Mouse (Mus musculus): ENCODE data around the gene Sord. TPM values are rescaled to one million over a fixed set of nuclear protein-coding genes. Genes with fewer than 3 reads are reported as not detected.
A peak's percentile ranks its signal among the peaks of the same experiment; 100 is the strongest.

The Sord gene
- total RNA-seq (2014; fragmentation: Nextera tagmentation) (89.6 and 95.4 TPM in 2 replicates), total RNA-seq (2017) (115 and 122 TPM in 2 replicates)

GRCm38 (mm10) chr2:122234611-122235288 lies at the start of gene Sord:
Gene Sord, plus strand, starts transcription at chr2:122234749.
- ATAC-seq (replicated peaks; ENCODE audit: low FRiP score, low TSS enrichment, poor library complexity, severe bottlenecking) = peak; percentile 84

- ATAC-seq (replicated peaks; ENCODE audit: low FRiP score, low TSS enrichment, poor library complexity, severe bottlenecking) = no peak
Observed at GRCm38 (mm10) chr2:122185086-122185485, 49.5 kb upstream of the Sord start.

GRCm38 (mm10) chr2:122186106-122186505 lies 48.4 kb upstream of the Sord start, which contains the start of the genes Patl2 and Terb2:
Gene Patl2, minus strand, starts transcription at chr2:122186189.
Gene Terb2, plus strand, starts transcription at chr2:122186272.
- ATAC-seq (replicated peaks; ENCODE audit: low FRiP score, low TSS enrichment, poor library complexity, severe bottlenecking) = no peak

GRCm38 (mm10) chr2:122186751-122187150 lies 47.8 kb upstream of the Sord start:
- ATAC-seq (replicated peaks; ENCODE audit: low FRiP score, low TSS enrichment, poor library complexity, severe bottlenecking) = no peak

- ATAC-seq (replicated peaks; ENCODE audit: low FRiP score, low TSS enrichment, poor library complexity, severe bottlenecking) = no peak
Observed at GRCm38 (mm10) chr2:122191849-122192248, 42.7 kb upstream of the Sord start.

- ATAC-seq (replicated peaks; ENCODE audit: low FRiP score, low TSS enrichment, poor library complexity, severe bottlenecking) = peak; percentile 83
Observed at GRCm38 (mm10) chr2:122194509-122194929, 40.0 kb upstream of the Sord start.

- ATAC-seq (replicated peaks; ENCODE audit: low FRiP score, low TSS enrichment, poor library complexity, severe bottlenecking) = no peak
Observed at GRCm38 (mm10) chr2:122201501-122201900, 33.0 kb upstream of the Sord start.

GRCm38 (mm10) chr2:122206440-122207107 lies 28.0 kb upstream of the Sord start:
- ATAC-seq (replicated peaks; ENCODE audit: low FRiP score, low TSS enrichment, poor library complexity, severe bottlenecking) = no peak

GRCm38 (mm10) chr2:122210534-122211228 lies 23.9 kb upstream of the Sord start:
- ATAC-seq (replicated peaks; ENCODE audit: low FRiP score, low TSS enrichment, poor library complexity, severe bottlenecking) = no peak

- peak; percentile 90 for ATAC-seq (replicated peaks; ENCODE audit: low FRiP score, low TSS enrichment, poor library complexity, severe bottlenecking)
Observed at GRCm38 (mm10) chr2:122217075-122217474, 17.5 kb upstream of the Sord start.

- no peak for ATAC-seq (replicated peaks; ENCODE audit: low FRiP score, low TSS enrichment, poor library complexity, severe bottlenecking)
Observed at GRCm38 (mm10) chr2:122218234-122218633, 16.3 kb upstream of the Sord start.

GRCm38 (mm10) chr2:122221378-122221777 lies 13.2 kb upstream of the Sord start:
- no peak for ATAC-seq (replicated peaks; ENCODE audit: low FRiP score, low TSS enrichment, poor library complexity, severe bottlenecking)

- no peak for ATAC-seq (replicated peaks; ENCODE audit: low FRiP score, low TSS enrichment, poor library complexity, severe bottlenecking)
Observed at GRCm38 (mm10) chr2:122221798-122222197, 12.8 kb upstream of the Sord start.

GRCm38 (mm10) chr2:122222272-122222671 lies 12.3 kb upstream of the Sord start:
- ATAC-seq (replicated peaks; ENCODE audit: low FRiP score, low TSS enrichment, poor library complexity, severe bottlenecking) = 0 out of 2 replicates have a peak, but pooled peaks have one; percentile 32

- ATAC-seq (replicated peaks; ENCODE audit: low FRiP score, low TSS enrichment, poor library complexity, severe bottlenecking) = peak; percentile 64
Observed at GRCm38 (mm10) chr2:122223654-122224053, 10.9 kb upstream of the Sord start.

- ATAC-seq (replicated peaks; ENCODE audit: low FRiP score, low TSS enrichment, poor library complexity, severe bottlenecking) = no peak
Observed at GRCm38 (mm10) chr2:122230395-122230794, 4.2 kb upstream of the Sord start.

- no peak for ATAC-seq (replicated peaks; ENCODE audit: low FRiP score, low TSS enrichment, poor library complexity, severe bottlenecking)
Observed at GRCm38 (mm10) chr2:122231616-122232015, 2.9 kb upstream of the Sord start.

- no peak for ATAC-seq (replicated peaks; ENCODE audit: low FRiP score, low TSS enrichment, poor library complexity, severe bottlenecking)
Observed at GRCm38 (mm10) chr2:122233341-122233740, 1.2 kb upstream of the Sord start.

- ATAC-seq (replicated peaks; ENCODE audit: low FRiP score, low TSS enrichment, poor library complexity, severe bottlenecking) = peak; percentile 51
Observed at GRCm38 (mm10) chr2:122233759-122234557, 591 bp upstream of the Sord start.

Data from megakaryocyte-erythroid progenitor cell, adult 5-6 weeks (primary cell).